Mouse (Mus musculus) MEL (cell line): ENCODE measurements around the gene Tmem44.

Experiments used
- CTCF ChIP-seq, 3 experiments: IDR thresholded peaks in 2 of 3; conservative IDR thresholded peaks in 1 of 3; 2 replicates each; pipeline ENCODE4 v1.5.1; 2011 to 2012; ENCODE audit warnings: low read length in 3 of 3, low read depth in 2 of 3, mild to moderate bottlenecking in 2 of 3, improper control_type of control experiment in 1 of 3, inconsistent platforms in 1 of 3, mixed read lengths in 1 of 3, moderate library complexity in 1 of 3; ENCODE audit not compliant: control insufficient read depth in 1 of 3, insufficient read depth in 1 of 3, poor library complexity in 1 of 3, severe bottlenecking in 1 of 3
- E2F4 ChIP-seq: IDR thresholded peaks from 2 replicates; pipeline ENCODE4 v1.6.1; 2011; ENCODE audit warnings: low read depth, low read length, improper control_type of control experiment, borderline replicate concordance
- EP300 ChIP-seq, 2 experiments: IDR thresholded peaks; 2 replicates each; pipeline ENCODE4 v1.6.1; 2011; ENCODE audit warnings: improper control_type of control experiment in 2 of 2, low read length in 2 of 2, low read depth in 1 of 2, mild to moderate bottlenecking in 1 of 2
- GATA1 ChIP-seq: IDR thresholded peaks from 2 replicates; pipeline ENCODE4 v1.6.1; 2011; ENCODE audit warnings: low read depth, low read length, improper control_type of control experiment
- HCFC1 ChIP-seq: IDR thresholded peaks from 2 replicates; pipeline ENCODE4 v1.6.1; 2012; ENCODE audit warnings: low read depth, mild to moderate bottlenecking, inconsistent platforms, low read length, improper control_type of control experiment, moderate library complexity
- MAFK ChIP-seq: IDR thresholded peaks from 2 replicates; pipeline ENCODE4 v1.6.1; 2011; ENCODE audit warnings: low read depth, mild to moderate bottlenecking, low read length, improper control_type of control experiment, borderline replicate concordance
- MYB ChIP-seq: IDR thresholded peaks from 2 replicates; pipeline ENCODE4 v1.6.1; 2011; ENCODE audit warnings: mild to moderate bottlenecking, low read depth, low read length, improper control_type of control experiment
- NELFE ChIP-seq: IDR thresholded peaks from 2 replicates; pipeline ENCODE4 v1.6.1; 2011; ENCODE audit warnings: low read depth, low read length, improper control_type of control experiment
- POLR2A ChIP-seq, 2 experiments: IDR thresholded peaks; 2 replicates each; pipeline ENCODE4 v1.6.1; 2011 to 2012; ENCODE audit warnings: low read length in 2 of 2, mild to moderate bottlenecking in 2 of 2, control low read depth in 1 of 2, improper control_type of control experiment in 1 of 2, low read depth in 1 of 2, moderate library complexity in 1 of 2; ENCODE audit not compliant: control insufficient read depth in 1 of 2, insufficient read depth in 1 of 2, poor library complexity in 1 of 2
- RAD21 ChIP-seq: IDR thresholded peaks from 2 replicates; pipeline ENCODE4 v1.6.1; 2011; ENCODE audit warnings: mild to moderate bottlenecking, low read depth, low read length, improper control_type of control experiment
- RCOR1 ChIP-seq: IDR thresholded peaks from 2 replicates; pipeline ENCODE4 v1.6.1; 2012; ENCODE audit warnings: low read depth, mild to moderate bottlenecking, inconsistent platforms, low read length, improper control_type of control experiment
- SIN3A ChIP-seq: IDR thresholded peaks from 2 replicates; pipeline ENCODE4 v1.6.1; 2012; ENCODE audit warnings: low read length, improper control_type of control experiment, inconsistent platforms
- USF2 ChIP-seq, 2 experiments: IDR thresholded peaks; 2 replicates each; pipeline ENCODE4 v1.6.1; 2011 to 2012; ENCODE audit warnings: improper control_type of control experiment in 2 of 2, low read length in 2 of 2, borderline replicate concordance in 1 of 2, inconsistent platforms in 1 of 2, low read depth in 1 of 2, mild to moderate bottlenecking in 1 of 2; ENCODE audit not compliant: insufficient read depth in 1 of 2
- ZC3H11A ChIP-seq: IDR thresholded peaks from 2 replicates; pipeline ENCODE4 v1.6.1; 2012; ENCODE audit warnings: low read depth, mild to moderate bottlenecking, inconsistent platforms, low read length, improper control_type of control experiment

GRCm38 (mm10) chr16:30548291-30548690 is 2.4 kb downstream of the Tmem44 start:
- no peak for TF ChIP-seq EP300 (IDR thresholded peaks at IDR 0.05; ENCODE audit: low read depth in 1 of 2, low read length in 2 of 2)
- no peak for TF ChIP-seq USF2 (IDR thresholded peaks at IDR 0.05; ENCODE audit: borderline replicate concordance in 1 of 2, insufficient read depth in 1 of 2, low read depth in 1 of 2, low read length in 2 of 2)
- TF ChIP-seq CTCF (IDR thresholded peaks at IDR 0.05 in 2 of 3, conservative IDR thresholded peaks at IDR 0.05 in 1 of 3; ENCODE audit: control insufficient read depth in 1 of 3, insufficient read depth in 1 of 3, low read depth in 2 of 3, low read length in 3 of 3, poor library complexity in 1 of 3, severe bottlenecking in 1 of 3), result no peak
- no peak for TF ChIP-seq GATA1
- no peak for TF ChIP-seq MYB
- no peak for TF ChIP-seq POLR2A (IDR thresholded peaks at IDR 0.05; ENCODE audit: control insufficient read depth in 1 of 2, insufficient read depth in 1 of 2, low read depth in 1 of 2, low read length in 2 of 2, poor library complexity in 1 of 2)
- TF ChIP-seq ZC3H11A, result no peak
- TF ChIP-seq RAD21, result no peak
- TF ChIP-seq MAFK, result no peak
- TF ChIP-seq E2F4, result no peak
- no peak for TF ChIP-seq RCOR1
- TF ChIP-seq HCFC1, result no peak
- no peak for TF ChIP-seq SIN3A
- TF ChIP-seq NELFE, result no peak
